Mouse (Mus musculus): ENCODE measurements around the gene Epn2.

DNA sequence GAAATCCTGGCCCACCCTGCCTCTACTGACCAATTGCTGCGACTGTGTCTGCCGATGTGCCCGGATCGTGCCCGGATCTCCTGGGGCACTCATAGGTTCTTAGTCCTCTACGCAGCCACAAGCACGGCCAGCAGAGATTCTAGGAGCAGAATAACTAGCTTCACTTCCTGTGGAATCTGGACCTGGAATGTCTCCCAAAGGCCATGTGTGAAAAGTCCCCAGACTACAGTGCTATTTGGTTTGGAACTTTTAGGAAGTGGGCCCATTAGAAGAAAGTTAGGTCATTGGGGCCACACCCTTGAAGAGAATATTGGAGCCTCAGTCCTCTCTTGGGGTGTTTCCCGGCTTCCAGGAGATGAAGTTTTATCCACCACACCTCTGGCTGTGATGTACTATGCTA, 38.6 kb upstream of the Epn2 start:
- no peak for TF ChIP-seq CTCF (IDR thresholded peaks at IDR 0.05; ENCODE audit: borderline replicate concordance, insufficient read depth, low read depth, low read length)
- TF ChIP-seq POLR2A (IDR thresholded peaks at IDR 0.05; ENCODE audit: borderline replicate concordance, insufficient read depth, low read length) = no peak
